Mouse (Mus musculus): ENCODE results near the gene Sctr. TPM values are rescaled to one million over a fixed set of nuclear protein-coding genes. Genes with fewer than 3 reads are reported as not detected.

Gene Sctr
- polyA plus RNA-seq, 1 experiment from 2014 or later, result 0.43 TPM

GRCm38 (mm10) chr1:120057674-120058430 is 51.2 kb downstream of the Sctr start:
- Histone ChIP-seq H3K4me2 (replicated peaks) (no peak overlapping the region), H3K4me1 (replicated peaks; ENCODE audit: control insufficient read depth, insufficient read depth, low read length) (0 out of 2 replicates have a peak, but pooled peaks cover 3% of the 10 kb centered on the region), H3K27ac (no peak overlapping the region), H3K27me3 (ENCODE audit: control insufficient read depth, insufficient read depth, low read length) (no peaks in the 10 kb centered on the region), H3K36me3 (replicated peaks; ENCODE audit: control insufficient read depth, insufficient read depth) (no peaks in the 10 kb centered on the region), H3K4me3 (replicated peaks; ENCODE audit: low read length) (no peak overlapping the region), H3K9me3 (ENCODE audit: control insufficient read depth, low read length) (no peaks in the 10 kb centered on the region), H3K9ac (no peak overlapping the region)
- no peak for ATAC-seq (ENCODE audit: low FRiP score)
- DNase-seq (ENCODE audit: low spot score), result no peak
- 88% methylated on average over 8 of the region's 8 CpGs for WGBS

- Histone ChIP-seq H3K9ac (no peak overlapping the region), H3K4me3 (replicated peaks; ENCODE audit: low read length) (no peak overlapping the region), H3K4me2 (replicated peaks) (no peak overlapping the region), H3K4me1 (replicated peaks; ENCODE audit: control insufficient read depth, insufficient read depth, low read length) (0 out of 2 replicates have a peak, but pooled peaks cover 3% of the 10 kb centered on the region), H3K27me3 (ENCODE audit: control insufficient read depth, insufficient read depth, low read length) (no peaks in the 10 kb centered on the region), H3K9me3 (ENCODE audit: control insufficient read depth, low read length) (no peaks in the 10 kb centered on the region), H3K36me3 (replicated peaks; ENCODE audit: control insufficient read depth, insufficient read depth) (no peaks in the 10 kb centered on the region), H3K27ac (no peak overlapping the region)
- DNase-seq (ENCODE audit: low spot score) (no peak), ATAC-seq (ENCODE audit: low FRiP score) (no peak)
- 77% methylated on average over 5 of the region's 5 CpGs for WGBS
Observed at GRCm38 (mm10) chr1:120060687-120061086, 54.0 kb downstream of the Sctr start.

DNA sequence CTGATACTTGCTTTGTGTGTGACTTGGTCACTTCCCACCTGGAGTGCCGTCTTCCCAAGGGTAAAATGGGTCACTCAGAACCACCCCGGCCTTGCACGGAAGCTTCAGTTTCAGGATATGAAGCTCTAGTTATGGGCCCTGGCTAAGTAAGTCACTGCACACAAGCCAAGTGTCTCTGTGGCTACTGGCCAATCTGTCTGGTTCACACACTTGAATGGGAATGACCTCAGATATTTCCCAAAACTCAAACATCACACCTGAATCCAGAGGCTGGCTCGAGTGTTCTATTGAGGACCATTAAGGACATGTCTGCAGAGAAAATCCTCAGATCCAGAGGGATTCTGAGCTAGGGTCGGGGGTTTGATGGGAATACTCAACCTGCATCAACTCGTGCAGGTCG is 55.5 kb downstream of the Sctr start:
- no peaks in the 10 kb centered on the region for H3K36me3 ChIP-seq (replicated peaks; ENCODE audit: control insufficient read depth, insufficient read depth)
- H3K27me3 ChIP-seq (ENCODE audit: control insufficient read depth, insufficient read depth, low read length), result no peaks in the 10 kb centered on the region
- no peak overlapping the region for H3K27ac ChIP-seq
- no peak for ATAC-seq (ENCODE audit: low FRiP score)
- H3K4me1 ChIP-seq (replicated peaks; ENCODE audit: control insufficient read depth, insufficient read depth, low read length), result 0 out of 2 replicates have a peak, but pooled peaks cover 3% of the 10 kb centered on the region
- H3K4me2 ChIP-seq (replicated peaks), result no peak overlapping the region
- no peak overlapping the region for H3K9ac ChIP-seq
- H3K4me3 ChIP-seq (replicated peaks; ENCODE audit: low read length), result no peak overlapping the region
- H3K9me3 ChIP-seq (ENCODE audit: control insufficient read depth, low read length), result no peaks in the 10 kb centered on the region
- no peak for DNase-seq (ENCODE audit: low spot score)
- 94% methylated on average over 7 of the region's 7 CpGs for WGBS

DNA sequence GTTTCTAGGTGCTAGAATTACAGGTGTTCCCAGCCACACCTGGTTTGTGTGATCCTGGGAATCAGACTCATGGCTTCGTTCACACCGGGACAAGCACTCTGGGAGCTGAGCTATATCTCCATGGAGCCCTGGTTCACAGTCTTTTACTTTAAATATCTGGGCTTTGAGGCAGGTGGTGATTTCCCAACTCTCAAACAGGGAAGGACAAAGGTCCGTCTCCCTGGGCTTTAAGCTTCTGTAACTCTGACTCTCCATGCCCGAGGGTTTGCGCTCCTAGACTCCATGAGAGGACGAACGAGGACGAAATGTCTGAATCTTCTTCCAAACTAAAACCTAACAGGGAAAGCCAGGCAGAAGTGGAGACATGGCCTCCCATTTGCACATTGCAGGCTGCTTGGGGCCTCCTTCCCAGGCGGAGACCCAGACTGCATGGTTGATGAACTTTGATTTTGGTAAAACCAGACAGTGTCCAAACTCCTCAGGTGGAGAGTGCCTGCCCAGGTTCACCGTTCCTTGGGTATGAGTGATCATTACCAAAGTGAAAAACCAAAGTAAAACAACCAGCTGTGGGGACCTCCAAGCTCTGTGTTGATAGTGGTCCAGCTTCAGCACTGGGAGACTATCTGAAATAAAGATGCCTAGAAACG is 57.5 kb downstream of the Sctr start:
- Histone ChIP-seq H3K4me1 (replicated peaks; ENCODE audit: control insufficient read depth, insufficient read depth, low read length) (no peaks in the 10 kb centered on the region), H3K27ac (no peak overlapping the region), H3K4me2 (replicated peaks) (no peak overlapping the region), H3K4me3 (replicated peaks; ENCODE audit: low read length) (no peak overlapping the region), H3K9ac (no peak overlapping the region), H3K27me3 (ENCODE audit: control insufficient read depth, insufficient read depth, low read length) (no peaks in the 10 kb centered on the region), H3K9me3 (ENCODE audit: control insufficient read depth, low read length) (no peaks in the 10 kb centered on the region), H3K36me3 (replicated peaks; ENCODE audit: control insufficient read depth, insufficient read depth) (no peaks in the 10 kb centered on the region)
- DNase-seq (ENCODE audit: low spot score), result no peak
- WGBS, result 94% methylated on average over 11 of the region's 11 CpGs
- ATAC-seq (ENCODE audit: low FRiP score), result no peak

GRCm38 (mm10) chr1:120066159-120066558 is 59.5 kb downstream of the Sctr start:
- Histone ChIP-seq H3K4me1 (replicated peaks; ENCODE audit: control insufficient read depth, insufficient read depth, low read length) (no peaks in the 10 kb centered on the region), H3K27me3 (ENCODE audit: control insufficient read depth, insufficient read depth, low read length) (no peaks in the 10 kb centered on the region), H3K4me2 (replicated peaks) (no peak overlapping the region), H3K36me3 (replicated peaks; ENCODE audit: control insufficient read depth, insufficient read depth) (no peaks in the 10 kb centered on the region), H3K27ac (no peak overlapping the region), H3K9ac (no peak overlapping the region), H3K9me3 (ENCODE audit: control insufficient read depth, low read length) (no peaks in the 10 kb centered on the region), H3K4me3 (replicated peaks; ENCODE audit: low read length) (no peak overlapping the region)
- no peak for ATAC-seq (ENCODE audit: low FRiP score)
- 81% methylated on average over 8 of the region's 8 CpGs for WGBS
- DNase-seq (ENCODE audit: low spot score), result no peak

- no peak overlapping the region for H3K4me2 ChIP-seq (replicated peaks)
- H3K36me3 ChIP-seq (replicated peaks; ENCODE audit: control insufficient read depth, insufficient read depth), result no peaks in the 10 kb centered on the region
- H3K9me3 ChIP-seq (ENCODE audit: control insufficient read depth, low read length), result no peaks in the 10 kb centered on the region
- ATAC-seq (ENCODE audit: low FRiP score) (no peak), DNase-seq (ENCODE audit: low spot score) (no peak)
- H3K4me1 ChIP-seq (replicated peaks; ENCODE audit: control insufficient read depth, insufficient read depth, low read length), result no peaks in the 10 kb centered on the region
- 82% methylated on average over 3 of the region's 3 CpGs for WGBS
- H3K9ac ChIP-seq, result no peak overlapping the region
- no peaks in the 10 kb centered on the region for H3K27me3 ChIP-seq (ENCODE audit: control insufficient read depth, insufficient read depth, low read length)
- H3K27ac ChIP-seq, result no peak overlapping the region
- no peak overlapping the region for H3K4me3 ChIP-seq (replicated peaks; ENCODE audit: low read length)
Observed at GRCm38 (mm10) chr1:120066625-120067024, 59.9 kb downstream of the Sctr start.

- ATAC-seq (ENCODE audit: low FRiP score), result no peak
- no peak for DNase-seq (ENCODE audit: low spot score)
- H3K9ac ChIP-seq, result no peak overlapping the region
Observed at GRCm38 (mm10) chr1:120069120-120069519, 62.4 kb downstream of the Sctr start.

GRCm38 (mm10) chr1:120070168-120070567 is 63.5 kb downstream of the Sctr start:
- Histone ChIP-seq H3K9ac (no peak overlapping the region), H3K9me3 (ENCODE audit: control insufficient read depth, low read length) (no peaks in the 10 kb centered on the region), H3K27ac (no peak overlapping the region), H3K36me3 (replicated peaks; ENCODE audit: control insufficient read depth, insufficient read depth) (no peaks in the 10 kb centered on the region), H3K4me1 (replicated peaks; ENCODE audit: control insufficient read depth, insufficient read depth, low read length) (peaks cover 15% of the 10 kb centered on the region), H3K4me3 (replicated peaks; ENCODE audit: low read length) (no peak overlapping the region), H3K4me2 (replicated peaks) (no peak overlapping the region), H3K27me3 (ENCODE audit: control insufficient read depth, insufficient read depth, low read length) (peaks cover 23% of the 10 kb centered on the region)
- 71% methylated on average over 6 of the region's 6 CpGs for whole genome bisulfite sequencing
- DNase-seq (ENCODE audit: low spot score), result no peak
- ATAC-seq (ENCODE audit: low FRiP score), result no peak

More at GRCm38 (mm10) chr1:120069120-120069519, 62.4 kb downstream of the Sctr start:
- Histone ChIP-seq H3K4me1 (replicated peaks; ENCODE audit: control insufficient read depth, insufficient read depth, low read length) (peaks cover 15% of the 10 kb centered on the region), H3K27me3 (ENCODE audit: control insufficient read depth, insufficient read depth, low read length) (peaks cover 19% of the 10 kb centered on the region), H3K27ac (no peak overlapping the region), H3K9me3 (ENCODE audit: control insufficient read depth, low read length) (no peaks in the 10 kb centered on the region), H3K36me3 (replicated peaks; ENCODE audit: control insufficient read depth, insufficient read depth) (no peaks in the 10 kb centered on the region), H3K4me3 (replicated peaks; ENCODE audit: low read length) (no peak overlapping the region), H3K4me2 (replicated peaks) (no peak overlapping the region)
- WGBS, result 87% methylated on average over 5 of the region's 5 CpGs

- no peak for ATAC-seq (ENCODE audit: low FRiP score)
Observed at GRCm38 (mm10) chr1:120071133-120071532, 64.4 kb downstream of the Sctr start.

More at GRCm38 (mm10) chr1:120071133-120071532, 64.4 kb downstream of the Sctr start:
- Histone ChIP-seq H3K9me3 (ENCODE audit: control insufficient read depth, low read length) (no peaks in the 10 kb centered on the region), H3K27ac (no peak overlapping the region), H3K4me3 (replicated peaks; ENCODE audit: low read length) (no peak overlapping the region), H3K36me3 (replicated peaks; ENCODE audit: control insufficient read depth, insufficient read depth) (no peaks in the 10 kb centered on the region), H3K4me1 (replicated peaks; ENCODE audit: control insufficient read depth, insufficient read depth, low read length) (peaks cover 15% of the 10 kb centered on the region), H3K27me3 (ENCODE audit: control insufficient read depth, insufficient read depth, low read length) (peaks cover 23% of the 10 kb centered on the region), H3K9ac (no peak overlapping the region), H3K4me2 (replicated peaks) (no peak overlapping the region)
- 90% methylated on average over 4 of the region's 4 CpGs for WGBS
- DNase-seq (ENCODE audit: low spot score), result no peak
